Mouse (Mus musculus): ENCODE data around the gene Hcls1.

Gene Hcls1

GRCm38 (mm10) chr16:36988066-36988465 is 53.3 kb downstream of the Hcls1 start:
- DNase-seq (ENCODE audit: extremely low read depth, low read depth) = no peak

GRCm38 (mm10) chr16:36989493-36989892 is 54.7 kb downstream of the Hcls1 start:
- DNase-seq (ENCODE audit: extremely low read depth, low read depth) = no peak

GRCm38 (mm10) chr16:36989999-36990625 is 55.3 kb downstream of the Hcls1 start, which contains the start of gene Fbxo40:
Fbxo40 (minus strand) TSS chr16:36990467.
- DNase-seq (ENCODE audit: extremely low read depth, low read depth) = no peak

- DNase-seq (ENCODE audit: extremely low read depth, low read depth) = no peak
Observed at GRCm38 (mm10) chr16:36997650-36998049, 62.9 kb downstream of the Hcls1 start.

GRCm38 (mm10) chr16:36999366-36999972 is 64.7 kb downstream of the Hcls1 start:
- DNase-seq (ENCODE audit: extremely low read depth, low read depth) = no peak

GRCm38 (mm10) chr16:37009262-37009661 is 74.5 kb downstream of the Hcls1 start:
- no peak for DNase-seq (ENCODE audit: extremely low read depth, low read depth)

- DNase-seq (ENCODE audit: extremely low read depth, low read depth) = peak; percentile 62
Observed at GRCm38 (mm10) chr16:37010370-37010769, 75.6 kb downstream of the Hcls1 start.

GRCm38 (mm10) chr16:37011061-37011921 is 76.5 kb downstream of the Hcls1 start, which contains the start of gene Polq:
Polq (plus strand) TSS chr16:37011786.
- peak; percentile 88 for DNase-seq (ENCODE audit: extremely low read depth, low read depth)

GRCm38 (mm10) chr16:37011922-37012289 is 77.1 kb downstream of the Hcls1 start:
- DNase-seq (ENCODE audit: extremely low read depth, low read depth) = peak; percentile 5

GRCm38 (mm10) chr16:37012336-37012735 is 77.6 kb downstream of the Hcls1 start:
- DNase-seq (ENCODE audit: extremely low read depth, low read depth) = peak; percentile 7
